Mouse (Mus musculus): ENCODE measurements around the gene Sertad3. TPM values are rescaled to one million over a fixed set of nuclear protein-coding genes. Genes with fewer than 3 reads are reported as not detected.

The Sertad3 gene
- polyA plus RNA-seq, 1 experiment from 2014 or later: 32.5 TPM

DNA sequence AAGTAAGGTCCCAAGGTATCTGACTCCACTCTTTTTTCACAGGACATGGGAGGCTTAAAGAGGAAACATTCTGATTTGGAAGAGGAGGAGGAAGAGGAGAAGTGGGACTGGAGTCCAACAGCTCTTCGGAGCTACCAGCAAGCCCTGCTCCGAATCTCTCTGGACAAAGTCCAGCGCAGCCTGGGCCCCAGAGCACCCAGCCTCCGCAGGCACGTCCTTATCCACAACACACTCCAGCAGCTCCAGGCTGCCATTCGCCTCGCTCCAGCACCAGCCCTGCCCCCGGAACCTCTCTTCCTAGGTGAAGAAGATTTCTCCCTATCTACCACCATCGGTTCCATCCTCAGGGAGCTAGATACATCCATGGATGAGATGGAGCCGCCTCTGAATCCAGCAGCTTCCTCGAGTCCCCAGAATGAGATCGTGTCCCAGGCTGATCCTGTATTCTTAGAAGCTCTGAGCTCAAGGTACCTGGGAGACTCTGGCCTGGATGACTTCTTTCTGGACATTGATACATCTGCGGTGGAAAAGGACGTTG lies 2.6 kb downstream of the Sertad3 start:
- 96% methylated on average over 14 of the region's 14 CpGs for WGBS
- H3K9ac ChIP-seq (replicated peaks; ENCODE audit: low read length): no peak overlapping the region
- H3K27ac ChIP-seq (ENCODE audit: low read length): no peak overlapping the region
- H3K9me3 ChIP-seq (ENCODE audit: low read length): no peaks in the 10 kb centered on the region
- ATAC-seq (ENCODE audit: low FRiP score, low TSS enrichment): no peak
- H3K4me3 ChIP-seq (ENCODE audit: low read length): no peak overlapping the region
- peaks cover 27% of the 10 kb centered on the region for H3K4me1 ChIP-seq (ENCODE audit: insufficient read depth, low read length)
- no peak overlapping the region for H3K4me2 ChIP-seq (replicated peaks; ENCODE audit: low read depth, low read length)
- no peaks in the 10 kb centered on the region for H3K27me3 ChIP-seq (ENCODE audit: insufficient read depth, low read length)
- peaks cover 14% of the 10 kb centered on the region for H3K36me3 ChIP-seq (ENCODE audit: insufficient read depth, low read length)

DNA sequence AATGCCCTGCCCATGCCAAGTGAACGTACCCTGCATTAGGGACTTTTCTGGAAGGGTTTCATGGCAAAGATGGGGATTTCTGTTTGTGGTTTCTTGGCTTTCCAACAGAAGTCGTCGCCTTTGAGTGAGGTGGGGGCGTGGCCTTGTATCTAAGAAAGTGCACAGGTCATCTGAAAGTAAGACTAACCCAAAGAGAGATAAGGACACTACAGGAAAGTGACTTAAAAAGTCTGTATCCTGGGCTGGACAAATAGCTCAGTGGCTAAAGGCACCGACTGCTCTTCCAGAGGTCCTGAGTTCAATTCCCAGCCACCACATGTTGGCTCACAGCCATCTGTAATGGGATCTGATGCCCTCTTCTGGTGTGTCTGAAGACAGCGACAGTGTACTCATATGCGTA lies 5.0 kb downstream of the Sertad3 start:
- H3K4me3 ChIP-seq (ENCODE audit: low read length): no peak overlapping the region
- no peak overlapping the region for H3K9ac ChIP-seq (replicated peaks; ENCODE audit: low read length)
- no peaks in the 10 kb centered on the region for H3K9me3 ChIP-seq (ENCODE audit: low read length)
- H3K27me3 ChIP-seq (ENCODE audit: insufficient read depth, low read length): no peaks in the 10 kb centered on the region
- H3K4me1 ChIP-seq (ENCODE audit: insufficient read depth, low read length): peaks cover 37% of the 10 kb centered on the region
- H3K27ac ChIP-seq (ENCODE audit: low read length): peak overlapping the region; percentile 8; the same call in 1 of the 2 replicates
- WGBS: 69% methylated on average over 7 of the region's 7 CpGs
- ATAC-seq (ENCODE audit: low FRiP score, low TSS enrichment): no peak
- no peak overlapping the region for H3K4me2 ChIP-seq (replicated peaks; ENCODE audit: low read depth, low read length)
- peaks cover 14% of the 10 kb centered on the region for H3K36me3 ChIP-seq (ENCODE audit: insufficient read depth, low read length)

DNA sequence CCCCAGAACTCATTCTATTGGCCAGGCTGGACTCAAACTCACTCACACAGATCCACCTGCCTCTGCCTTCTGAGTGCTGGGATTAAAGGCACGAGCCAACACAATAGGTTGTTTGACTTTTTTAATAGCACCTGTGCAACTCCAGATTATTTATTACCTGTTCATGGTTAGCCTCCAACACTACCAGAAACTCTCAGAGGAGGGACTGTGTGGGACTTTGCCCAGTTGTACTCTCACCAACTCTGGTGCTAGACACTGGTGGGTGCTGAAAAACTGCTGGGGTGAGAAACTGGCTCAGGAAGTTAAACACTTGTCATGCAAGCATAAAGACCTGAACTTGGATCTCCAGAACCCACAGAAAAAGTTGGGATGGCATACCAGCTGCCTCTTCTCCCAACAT lies 6.2 kb downstream of the Sertad3 start:
- Histone ChIP-seq H3K36me3 (ENCODE audit: insufficient read depth, low read length) (peaks cover 14% of the 10 kb centered on the region), H3K9ac (replicated peaks; ENCODE audit: low read length) (no peak overlapping the region), H3K4me2 (replicated peaks; ENCODE audit: low read depth, low read length) (no peak overlapping the region), H3K9me3 (ENCODE audit: low read length) (no peaks in the 10 kb centered on the region), H3K4me3 (ENCODE audit: low read length) (no peak overlapping the region), H3K27ac (ENCODE audit: low read length) (peak overlapping the region; percentile 93; the same call in 1 of the 2 replicates), H3K4me1 (ENCODE audit: insufficient read depth, low read length) (peaks cover 37% of the 10 kb centered on the region), H3K27me3 (ENCODE audit: insufficient read depth, low read length) (no peaks in the 10 kb centered on the region)
- 40% methylated on average over 1 of the region's 1 CpGs for whole genome bisulfite sequencing
- no peak for ATAC-seq (ENCODE audit: low FRiP score, low TSS enrichment)

DNA sequence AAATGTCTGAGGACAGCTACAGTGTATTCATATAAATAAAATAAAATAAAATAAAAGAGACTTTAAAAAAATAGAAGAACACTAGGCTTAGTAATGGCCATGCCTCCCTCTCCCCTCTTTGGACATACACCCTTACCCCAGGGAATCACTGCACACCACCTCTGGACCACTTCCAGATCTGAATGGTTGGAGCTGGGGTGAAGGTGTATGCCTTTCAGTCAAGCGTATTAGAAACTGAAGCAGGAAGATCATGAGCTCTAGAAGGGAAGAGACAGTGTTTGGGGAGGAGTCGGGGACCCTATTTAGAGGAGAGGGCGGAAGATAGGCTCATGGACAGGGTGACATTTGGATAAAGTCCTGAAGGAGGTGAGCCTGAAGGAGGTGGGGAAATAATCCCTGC lies 6.9 kb downstream of the Sertad3 start:
- Histone ChIP-seq H3K4me3 (ENCODE audit: low read length) (peak overlapping the region; percentile 34), H3K4me2 (replicated peaks; ENCODE audit: low read depth, low read length) (peak overlapping the region; percentile 56), H3K27ac (ENCODE audit: low read length) (peak overlapping the region; percentile 93), H3K4me1 (ENCODE audit: insufficient read depth, low read length) (peaks cover 31% of the 10 kb centered on the region), H3K27me3 (ENCODE audit: insufficient read depth, low read length) (no peaks in the 10 kb centered on the region), H3K36me3 (ENCODE audit: insufficient read depth, low read length) (peaks cover 14% of the 10 kb centered on the region), H3K9ac (replicated peaks; ENCODE audit: low read length) (peak overlapping the region; percentile 65), H3K9me3 (ENCODE audit: low read length) (no peaks in the 10 kb centered on the region)
- 67% methylated on average over 3 of the region's 3 CpGs for WGBS
- ATAC-seq (ENCODE audit: low FRiP score, low TSS enrichment): no peak

DNA sequence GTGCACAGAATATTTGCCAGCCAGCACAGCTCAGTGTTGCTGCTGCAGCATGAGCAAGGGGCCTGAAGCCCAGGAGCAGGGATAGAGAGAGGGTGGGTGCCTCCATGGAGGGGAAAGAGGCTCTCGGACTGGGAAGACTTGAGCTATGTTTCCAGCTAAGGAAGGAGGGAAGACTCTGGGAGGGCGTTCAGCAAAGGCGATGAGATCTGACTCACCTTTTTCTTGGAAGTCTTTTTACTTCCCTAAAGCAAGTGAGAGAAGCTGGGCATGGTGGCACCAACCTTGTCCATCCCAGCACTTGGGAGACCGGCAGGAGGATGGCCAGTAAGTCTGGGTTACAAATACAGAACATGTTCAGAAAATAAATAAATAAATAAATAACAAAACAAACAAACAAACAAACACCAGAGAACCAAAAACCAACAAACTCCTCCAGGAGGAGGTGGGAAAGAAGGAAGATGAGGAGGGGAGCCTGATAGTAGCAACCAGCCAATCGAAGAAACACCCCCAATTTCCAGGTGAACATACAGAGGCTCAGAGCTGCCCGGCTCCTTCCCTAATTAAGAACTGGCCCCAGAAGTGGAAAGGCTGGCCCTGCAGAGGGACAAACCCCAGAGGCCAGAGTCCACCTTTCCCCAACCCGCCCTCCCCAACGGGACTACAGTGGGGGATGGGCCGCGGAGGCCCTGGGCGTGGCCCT lies 7.5 kb downstream of the Sertad3 start:
- 11% methylated on average over 11 of the region's 11 CpGs for WGBS

DNA sequence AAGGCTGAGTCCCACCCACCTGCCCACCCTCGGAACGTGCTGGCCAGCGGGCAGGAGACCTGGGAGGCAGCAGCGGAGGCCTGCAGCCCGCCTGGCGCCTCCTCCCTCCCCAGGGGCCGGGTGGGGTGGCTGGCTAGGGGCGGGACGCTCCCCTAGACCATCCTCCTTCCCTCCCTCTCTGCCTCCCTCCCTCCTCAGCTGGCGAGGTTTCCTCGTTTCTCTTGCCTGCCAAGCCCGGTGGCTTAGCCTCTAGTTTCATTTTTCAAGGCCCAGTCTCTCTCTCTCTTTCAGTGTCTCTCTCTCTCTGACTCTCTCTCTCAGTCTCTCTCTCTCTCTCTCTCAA lies 8.0 kb downstream of the Sertad3 start:
- H3K9ac ChIP-seq (replicated peaks; ENCODE audit: low read length): peak overlapping the region; percentile 65
- H3K27ac ChIP-seq (ENCODE audit: low read length): peak overlapping the region; percentile 93
- H3K4me1 ChIP-seq (ENCODE audit: insufficient read depth, low read length): peaks cover 30% of the 10 kb centered on the region
- peak overlapping the region; percentile 34 for H3K4me3 ChIP-seq (ENCODE audit: low read length)
- peak overlapping the region; percentile 56 for H3K4me2 ChIP-seq (replicated peaks; ENCODE audit: low read depth, low read length)
- H3K36me3 ChIP-seq (ENCODE audit: insufficient read depth, low read length): peaks cover 9% of the 10 kb centered on the region
- H3K27me3 ChIP-seq (ENCODE audit: insufficient read depth, low read length): no peaks in the 10 kb centered on the region
- no peaks in the 10 kb centered on the region for H3K9me3 ChIP-seq (ENCODE audit: low read length)
- peak; percentile 97 for ATAC-seq (ENCODE audit: low FRiP score, low TSS enrichment)
- WGBS: 0% methylated on average over 12 of the region's 12 CpGs

More for the DNA sequence above, 7.5 kb downstream of the Sertad3 start:
- Histone ChIP-seq H3K27me3 (ENCODE audit: insufficient read depth, low read length) (no peaks in the 10 kb centered on the region), H3K4me2 (replicated peaks; ENCODE audit: low read depth, low read length) (peak overlapping the region; percentile 56), H3K9me3 (ENCODE audit: low read length) (no peaks in the 10 kb centered on the region), H3K9ac (replicated peaks; ENCODE audit: low read length) (peak overlapping the region; percentile 65), H3K27ac (ENCODE audit: low read length) (peak overlapping the region; percentile 93), H3K4me1 (ENCODE audit: insufficient read depth, low read length) (peaks cover 30% of the 10 kb centered on the region), H3K4me3 (ENCODE audit: low read length) (peak overlapping the region; percentile 34), H3K36me3 (ENCODE audit: insufficient read depth, low read length) (peaks cover 14% of the 10 kb centered on the region)
- no peak for ATAC-seq (ENCODE audit: low FRiP score, low TSS enrichment)

DNA sequence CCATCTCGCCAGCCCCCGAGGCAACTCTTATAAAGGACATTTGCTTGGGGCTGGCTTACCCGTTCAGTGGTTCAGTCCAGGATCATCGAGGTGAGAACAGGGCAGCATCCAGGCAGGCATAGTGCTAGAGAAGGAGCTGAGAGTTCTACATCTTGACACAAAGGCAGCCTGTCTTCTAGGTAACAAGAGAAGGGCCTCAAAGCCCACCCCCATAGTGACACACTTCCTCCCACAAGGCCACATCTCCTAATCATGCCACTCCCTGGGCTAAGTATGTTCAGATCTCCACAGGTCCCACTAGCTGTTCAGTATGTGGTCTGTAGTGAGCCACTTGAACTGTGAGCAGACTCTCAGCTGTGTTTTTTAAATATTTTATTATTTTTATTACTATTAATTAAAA lies 10.3 kb downstream of the Sertad3 start:
- H3K4me2 ChIP-seq (replicated peaks; ENCODE audit: low read depth, low read length): no peak overlapping the region
- peaks cover 30% of the 10 kb centered on the region for H3K4me1 ChIP-seq (ENCODE audit: insufficient read depth, low read length)
- ATAC-seq (ENCODE audit: low FRiP score, low TSS enrichment): no peak
- 90% methylated on average over 4 of the region's 4 CpGs for WGBS
- no peaks in the 10 kb centered on the region for H3K36me3 ChIP-seq (ENCODE audit: insufficient read depth, low read length)
- H3K4me3 ChIP-seq (ENCODE audit: low read length): no peak overlapping the region
- H3K9me3 ChIP-seq (ENCODE audit: low read length): no peaks in the 10 kb centered on the region
- no peak overlapping the region for H3K27ac ChIP-seq (ENCODE audit: low read length)
- H3K27me3 ChIP-seq (ENCODE audit: insufficient read depth, low read length): no peaks in the 10 kb centered on the region
- H3K9ac ChIP-seq (replicated peaks; ENCODE audit: low read length): no peak overlapping the region

DNA sequence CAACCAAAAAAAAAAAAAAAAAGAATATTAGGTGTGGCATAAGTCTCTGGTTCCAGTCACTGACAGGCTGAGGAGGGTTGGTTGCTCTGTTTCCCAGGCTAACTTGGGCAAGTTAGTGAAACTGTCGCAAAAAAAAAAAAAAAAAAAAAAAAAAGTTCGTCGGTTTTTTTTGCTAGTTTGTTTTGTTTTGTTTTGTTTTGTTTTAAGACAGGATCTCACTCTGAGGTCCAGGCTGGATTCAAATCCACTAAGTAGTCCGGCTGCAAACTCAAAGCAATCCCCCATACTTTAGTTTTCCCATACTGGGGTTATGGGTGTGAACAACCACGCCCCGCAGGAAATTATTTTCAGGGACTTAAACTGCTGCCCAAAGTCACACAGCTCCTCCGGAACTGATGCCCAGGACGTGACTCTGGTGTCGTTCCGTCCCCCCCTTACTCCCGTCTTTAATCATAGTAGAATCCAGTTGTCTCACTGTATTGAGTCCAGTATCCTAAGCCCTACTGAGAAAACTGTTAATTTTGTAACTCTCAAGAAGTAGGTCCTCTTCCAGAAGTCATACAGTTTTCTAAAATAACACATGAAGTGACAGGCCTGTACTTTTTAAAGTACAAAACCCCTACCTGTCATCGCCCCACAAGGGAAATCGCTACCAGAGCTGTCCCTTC lies 12.7 kb downstream of the Sertad3 start:
- H3K9ac ChIP-seq (replicated peaks; ENCODE audit: low read length): peak overlapping the region; percentile 61
- 2% methylated on average over 13 of the region's 13 CpGs for WGBS
- peaks cover 41% of the 10 kb centered on the region for H3K4me1 ChIP-seq (ENCODE audit: insufficient read depth, low read length)
- no peaks in the 10 kb centered on the region for H3K27me3 ChIP-seq (ENCODE audit: insufficient read depth, low read length)
- H3K27ac ChIP-seq (ENCODE audit: low read length): peak overlapping the region; percentile 99
- peak overlapping the region; percentile 76 for H3K4me2 ChIP-seq (replicated peaks; ENCODE audit: low read depth, low read length)
- peak overlapping the region; percentile 75 for H3K4me3 ChIP-seq (ENCODE audit: low read length)
- H3K9me3 ChIP-seq (ENCODE audit: low read length): no peaks in the 10 kb centered on the region
- peaks cover 10% of the 10 kb centered on the region for H3K36me3 ChIP-seq (ENCODE audit: insufficient read depth, low read length)
- ATAC-seq (ENCODE audit: low FRiP score, low TSS enrichment): no peak

DNA sequence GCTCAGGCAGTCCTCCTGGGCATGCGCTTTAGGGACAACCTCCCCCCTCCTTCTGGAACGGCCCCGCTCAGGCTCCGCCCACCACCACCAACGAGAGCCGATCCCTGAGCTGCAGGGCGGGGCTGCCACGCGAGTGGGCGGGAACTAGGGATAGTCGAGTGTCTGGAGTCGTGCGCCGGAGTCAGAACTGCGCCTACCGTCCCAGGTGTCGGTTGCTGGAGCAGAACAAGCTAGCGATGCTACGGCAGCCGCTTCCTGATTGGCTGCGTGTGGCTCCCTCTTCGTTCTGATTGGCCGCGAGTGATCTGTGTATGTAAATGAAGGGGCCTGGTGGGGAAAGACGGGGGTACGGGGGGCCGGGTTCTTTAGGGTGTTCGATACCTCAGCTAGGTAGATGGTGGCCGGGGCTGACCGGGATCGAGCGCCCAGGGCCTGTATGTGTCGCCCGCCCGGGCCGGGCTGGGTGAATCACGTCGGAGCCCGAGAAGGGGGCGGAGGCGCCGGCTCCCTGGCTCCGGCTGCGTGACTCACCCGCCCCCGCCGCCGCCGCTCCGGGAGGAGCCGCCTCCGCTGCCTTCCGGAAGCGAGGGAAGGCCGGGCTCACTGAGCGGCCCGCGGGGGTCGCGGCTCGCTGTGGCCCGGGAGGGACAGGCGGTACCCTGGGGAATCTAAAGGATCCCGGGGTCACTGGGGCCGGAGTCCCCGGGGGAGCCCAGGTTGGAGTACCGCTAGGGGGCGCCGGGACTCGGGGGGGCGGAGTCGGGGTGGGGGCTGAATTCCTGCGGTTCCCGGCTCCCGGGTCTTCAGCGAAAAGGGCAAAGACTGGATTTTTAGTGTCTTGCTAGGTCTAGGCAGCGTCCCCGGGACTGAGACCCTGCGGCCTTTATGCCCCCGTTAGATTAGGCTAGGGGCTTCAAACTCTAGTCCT lies 13.5 kb downstream of the Sertad3 start, which contains the start of gene Sertad1:
Gene Sertad1, plus strand, starts transcription at position 141 of the 928 bp plus-strand sequence.
- no peaks in the 10 kb centered on the region for H3K9me3 ChIP-seq (ENCODE audit: low read length)
- peaks cover 41% of the 10 kb centered on the region for H3K4me1 ChIP-seq (ENCODE audit: insufficient read depth, low read length)
- H3K27me3 ChIP-seq (ENCODE audit: insufficient read depth, low read length): no peaks in the 10 kb centered on the region
- H3K27ac ChIP-seq (ENCODE audit: low read length): peak within 1 kb of the TSS; percentile 99
- peaks cover 10% of the 10 kb centered on the region for H3K36me3 ChIP-seq (ENCODE audit: insufficient read depth, low read length)
- ATAC-seq (ENCODE audit: low FRiP score, low TSS enrichment): peak; percentile 92
- H3K4me3 ChIP-seq (ENCODE audit: low read length): peak within 1 kb of the TSS; percentile 75
- peak within 1 kb of the TSS; percentile 94 for H3K9ac ChIP-seq (replicated peaks; ENCODE audit: low read length)
- WGBS: under 1% methylated on average over 80 of the region's 80 CpGs
- H3K4me2 ChIP-seq (replicated peaks; ENCODE audit: low read depth, low read length): peak within 1 kb of the TSS; percentile 76
